Mouse (Mus musculus) hindlimb bud, embryonic 11.5 days (tissue): ENCODE results near the gene Fam173a.

Experiments
- DNase-seq: peaks from one replicate; pipeline ENCODE4 v3.0.0-alpha.2; 2012; ENCODE audit warnings: low read depth, low spot score; ENCODE audit errors: extremely low spot score

Fam173a gene

DNA sequence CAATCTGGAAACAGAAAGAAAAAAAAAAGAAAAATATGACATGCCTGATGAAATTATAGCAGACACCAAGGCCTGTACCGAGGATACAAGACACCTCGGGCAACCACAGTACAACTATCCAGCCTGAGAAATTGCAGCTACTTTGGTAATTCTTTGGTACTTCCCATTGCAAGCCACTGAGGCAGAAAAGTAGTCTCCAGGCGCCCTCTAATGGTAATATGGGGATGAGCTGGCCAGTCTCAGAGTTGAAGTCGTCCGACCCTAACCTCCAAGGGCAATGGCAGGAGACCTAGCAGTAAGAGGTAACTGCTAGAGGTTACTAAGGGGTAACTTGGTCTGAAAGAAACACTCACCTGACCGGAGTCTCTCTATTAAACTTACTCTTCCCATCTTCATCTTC is 8.3 kb upstream of the Fam173a start:
- no peak for DNase-seq

GRCm38 (mm10) chr17:25796951-25797369 is 4.3 kb upstream of the Fam173a start, which contains the start of gene Metrn:
Metrn (minus strand) TSS chr17:25797136.
- no peak for DNase-seq

GRCm38 (mm10) chr17:25796211-25796771 is 3.6 kb upstream of the Fam173a start:
- DNase-seq, result no peak

DNA sequence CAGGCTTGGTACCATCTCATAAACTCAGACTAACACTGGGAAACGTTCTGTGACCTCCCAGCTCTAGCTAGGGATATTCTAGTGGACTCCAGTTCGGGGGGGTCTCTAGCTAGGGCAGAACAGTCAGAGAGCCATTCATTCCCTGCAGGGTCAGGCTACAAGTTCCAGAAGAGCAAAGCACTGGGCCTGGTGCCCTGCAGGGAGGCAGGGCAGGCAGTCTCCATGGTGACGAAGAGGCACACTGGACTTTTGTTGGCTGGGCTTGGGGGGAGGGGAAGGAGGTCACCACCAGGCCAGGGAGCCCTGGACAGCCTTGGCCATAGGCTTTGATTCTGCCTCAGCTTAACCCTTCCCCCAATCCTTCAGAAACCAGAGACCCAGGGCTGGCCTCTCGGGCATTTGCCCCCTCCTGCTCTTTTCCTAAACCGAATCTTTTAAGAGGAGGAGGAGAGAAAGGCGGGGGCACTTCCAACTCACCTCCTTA is 3.0 kb upstream of the Fam173a start, which contains the start of gene AC134908.4:
AC134908.4 (minus strand) TSS at position 51 of the 484 bp plus-strand sequence.
- DNase-seq, result peak; percentile 49

GRCm38 (mm10) chr17:25794998-25795397 is 2.3 kb upstream of the Fam173a start:
- no peak for DNase-seq

GRCm38 (mm10) chr17:25794197-25794596 is 1.5 kb upstream of the Fam173a start:
- DNase-seq, result no peak

DNA sequence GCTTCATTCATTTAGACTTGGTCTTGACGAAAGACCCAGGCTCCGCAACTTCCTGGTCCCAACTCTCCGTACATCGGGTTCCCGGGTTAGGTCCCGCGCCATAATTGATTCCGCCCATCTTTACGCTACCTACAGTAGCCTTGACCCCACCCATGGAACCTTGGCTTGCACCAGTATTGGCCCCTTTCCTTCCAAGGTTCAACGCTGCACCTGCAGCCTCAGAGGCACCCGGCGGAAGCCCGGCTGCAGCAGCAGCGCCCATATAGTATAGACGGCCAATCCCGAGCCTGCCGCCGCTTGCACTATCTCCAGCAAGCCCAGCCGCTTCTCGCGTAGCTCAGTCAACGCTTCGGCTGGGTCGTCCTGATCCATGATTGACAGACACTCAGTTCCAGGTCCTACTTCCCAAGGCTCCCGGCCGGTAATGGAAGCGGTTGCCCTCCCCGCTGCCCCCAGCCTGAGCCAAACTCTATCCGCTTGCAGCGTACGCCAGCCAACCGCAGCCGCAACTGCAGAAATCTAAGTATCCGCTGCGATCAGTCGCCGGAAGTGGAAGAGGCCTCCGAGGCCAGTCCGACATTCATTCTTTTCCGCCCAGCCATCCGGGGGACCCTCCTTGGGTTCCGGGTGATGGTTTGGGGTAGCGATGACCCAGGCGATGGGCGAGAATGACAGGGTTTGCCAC is 716 bp downstream of the Fam173a start:
- DNase-seq, result peak; percentile 47

DNA sequence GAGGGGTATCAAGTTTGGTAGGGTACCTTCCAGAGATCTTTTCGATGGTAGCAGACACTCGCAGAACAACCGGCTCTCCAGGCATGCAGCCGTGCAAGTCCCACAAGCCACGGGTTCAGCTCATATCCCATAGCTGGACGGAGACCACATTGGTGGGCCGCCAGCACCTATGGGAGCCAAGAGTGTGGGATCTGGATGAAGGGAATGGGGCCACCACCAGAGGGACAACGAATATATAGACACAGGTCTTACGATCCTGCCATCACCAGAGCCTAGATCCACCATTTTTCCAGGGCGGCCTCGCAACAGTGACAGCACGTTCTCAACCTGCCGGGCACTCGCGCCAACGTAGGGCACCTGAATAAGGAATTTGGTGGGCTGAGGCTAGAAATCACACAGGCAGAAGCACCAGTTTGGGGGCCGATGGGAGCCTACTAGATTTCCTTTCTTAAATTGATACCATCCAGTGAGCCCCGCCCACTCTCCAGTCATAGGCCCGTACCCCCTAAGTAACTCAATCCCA is 1.3 kb downstream of the Fam173a start:
- DNase-seq, result no peak

GRCm38 (mm10) chr17:25786781-25787504 is 5.8 kb downstream of the Fam173a start:
- no peak for DNase-seq

GRCm38 (mm10) chr17:25786280-25786679 is 6.4 kb downstream of the Fam173a start, which contains the start of gene Ccdc78:
Ccdc78 (plus strand) TSS chr17:25786580.
- no peak for DNase-seq

- DNase-seq, result peak; percentile 92
These were observed 7.4 kb downstream of the Fam173a start, which contains the start of gene Haghl for GRCm38 (mm10) chr17:25785281-25785745. Haghl (minus strand) TSS chr17:25785673.

GRCm38 (mm10) chr17:25783861-25784574 is 8.7 kb downstream of the Fam173a start:
- DNase-seq, result no peak

DNA sequence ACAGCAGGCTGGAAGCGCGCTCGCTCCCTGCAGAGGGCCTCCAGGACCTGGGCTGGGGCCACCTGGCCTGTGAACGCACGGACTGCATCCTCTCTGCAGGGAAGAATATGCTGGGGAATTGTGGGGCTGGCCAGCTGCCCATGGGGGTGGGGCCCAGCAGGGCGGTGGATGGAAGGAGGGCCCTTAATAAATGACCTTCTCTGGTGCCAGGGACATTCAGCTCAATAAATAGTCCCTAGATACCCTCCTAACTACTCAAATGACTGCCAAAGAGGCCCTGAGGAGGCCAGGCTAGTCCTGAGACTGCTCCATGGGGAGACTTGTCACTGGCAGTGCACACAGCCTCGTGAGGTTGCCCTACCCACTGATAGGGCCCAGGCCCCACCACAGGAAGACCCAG is 9.6 kb downstream of the Fam173a start:
- DNase-seq, result no peak

- DNase-seq, result no peak
These were observed 11.4 kb downstream of the Fam173a start for GRCm38 (mm10) chr17:25781339-25781738.

GRCm38 (mm10) chr17:25777948-25778347 is 14.8 kb downstream of the Fam173a start:
- no peak for DNase-seq

DNA sequence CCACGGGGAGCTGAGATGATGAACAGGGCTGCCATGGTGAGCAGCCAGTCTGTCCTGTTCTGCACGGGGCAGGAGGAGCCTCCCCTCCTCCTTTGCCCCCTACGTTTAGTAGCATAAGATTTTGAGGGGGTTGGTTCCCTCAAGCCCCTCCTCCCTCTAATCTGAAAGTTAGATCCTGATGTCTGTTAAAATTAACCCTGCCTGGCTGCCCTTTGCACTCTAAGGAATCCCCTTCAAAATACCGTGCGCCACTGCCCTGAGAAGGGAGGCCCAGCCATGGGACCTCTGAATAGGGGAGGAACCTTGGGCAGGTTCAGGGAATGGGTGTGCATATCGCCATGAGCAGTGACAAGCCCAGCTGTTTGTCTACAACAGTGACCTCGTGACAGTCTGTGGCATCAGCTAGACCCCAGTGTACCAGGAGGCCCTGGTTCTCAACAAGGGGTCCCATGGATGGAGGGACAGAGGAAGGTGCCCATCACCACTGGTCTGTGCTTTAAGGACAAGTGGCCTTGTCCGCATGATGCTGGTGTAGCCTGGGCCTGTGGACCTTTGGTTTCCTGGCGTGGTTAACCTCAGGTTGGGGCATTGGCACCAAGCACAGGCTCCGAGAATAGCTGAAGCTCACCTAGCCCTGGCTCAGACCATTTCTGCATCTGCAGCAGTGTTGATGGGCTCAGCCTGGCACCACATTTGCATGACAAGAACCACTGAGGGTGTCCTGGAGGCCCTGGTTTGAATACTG is 17.2 kb downstream of the Fam173a start:
- no peak for DNase-seq

GRCm38 (mm10) chr17:25773549-25774120 is 19.1 kb downstream of the Fam173a start, which contains the start of gene Narfl:
Narfl (plus strand) TSS chr17:25773776.
- peak; percentile 98 for DNase-seq

DNA sequence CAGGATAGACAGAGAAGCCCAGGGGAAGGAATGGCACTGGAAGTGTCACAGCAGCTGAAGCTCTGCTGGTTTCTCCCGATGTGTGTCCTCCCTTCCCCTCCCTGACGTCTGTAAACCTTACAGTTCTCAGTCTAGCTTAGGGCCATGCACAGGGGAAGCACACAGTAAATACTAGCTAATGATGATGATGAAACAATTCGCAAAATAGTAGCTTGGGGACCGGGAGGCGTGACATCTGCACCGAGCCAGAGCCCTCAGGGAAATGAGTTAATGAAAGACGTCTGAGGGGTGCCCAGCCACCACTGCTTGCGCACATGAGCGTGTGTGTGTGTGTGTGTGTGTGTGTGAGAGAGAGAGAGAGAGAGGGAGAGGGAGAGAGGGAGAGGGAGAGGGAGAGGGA is 23.4 kb downstream of the Fam173a start:
- no peak for DNase-seq

- DNase-seq, result no peak
These were observed 26.8 kb downstream of the Fam173a start for GRCm38 (mm10) chr17:25765886-25766285.
